Mouse (Mus musculus) MEL (cell line): ENCODE measurements around the gene Gm37240.

ENCODE experiments used
- CTCF ChIP-seq, 3 experiments: IDR thresholded peaks in 2 of 3; conservative IDR thresholded peaks in 1 of 3; 2 replicates each; pipeline ENCODE4 v1.5.1; 2011 to 2012; ENCODE audit warnings: low read length in 3 of 3, low read depth in 2 of 3, mild to moderate bottlenecking in 2 of 3, improper control_type of control experiment in 1 of 3, inconsistent platforms in 1 of 3, mixed read lengths in 1 of 3, moderate library complexity in 1 of 3; ENCODE audit not compliant: control insufficient read depth in 1 of 3, insufficient read depth in 1 of 3, poor library complexity in 1 of 3, severe bottlenecking in 1 of 3
- EP300 ChIP-seq, 2 experiments: IDR thresholded peaks; 2 replicates each; pipeline ENCODE4 v1.6.1; 2011; ENCODE audit warnings: improper control_type of control experiment in 2 of 2, low read length in 2 of 2, low read depth in 1 of 2, mild to moderate bottlenecking in 1 of 2
- GABPA ChIP-seq: IDR thresholded peaks from 2 replicates; pipeline ENCODE4 v1.6.1; 2012; ENCODE audit warnings: low read depth, mild to moderate bottlenecking, inconsistent platforms, low read length, improper control_type of control experiment, moderate library complexity
- JUND ChIP-seq: IDR thresholded peaks from 2 replicates; pipeline ENCODE4 v1.6.1; 2011; ENCODE audit warnings: low read depth, mild to moderate bottlenecking, improper control_type of control experiment, low read length
- MAFK ChIP-seq: IDR thresholded peaks from 2 replicates; pipeline ENCODE4 v1.6.1; 2011; ENCODE audit warnings: low read depth, mild to moderate bottlenecking, low read length, improper control_type of control experiment, borderline replicate concordance
- NRF1 ChIP-seq: IDR thresholded peaks from 2 replicates; pipeline ENCODE4 v1.6.1; 2014; ENCODE audit warnings: low read depth, mild to moderate bottlenecking, inconsistent platforms, low read length, improper control_type of control experiment, moderate library complexity; ENCODE audit not compliant: poor library complexity, insufficient read depth, severe bottlenecking
- POLR2A ChIP-seq, 2 experiments: IDR thresholded peaks; 2 replicates each; pipeline ENCODE4 v1.6.1; 2011 to 2012; ENCODE audit warnings: low read length in 2 of 2, mild to moderate bottlenecking in 2 of 2, control low read depth in 1 of 2, improper control_type of control experiment in 1 of 2, low read depth in 1 of 2, moderate library complexity in 1 of 2; ENCODE audit not compliant: control insufficient read depth in 1 of 2, insufficient read depth in 1 of 2, poor library complexity in 1 of 2
- RCOR1 ChIP-seq: IDR thresholded peaks from 2 replicates; pipeline ENCODE4 v1.6.1; 2012; ENCODE audit warnings: low read depth, mild to moderate bottlenecking, inconsistent platforms, low read length, improper control_type of control experiment
- SIN3A ChIP-seq: IDR thresholded peaks from 2 replicates; pipeline ENCODE4 v1.6.1; 2012; ENCODE audit warnings: low read length, improper control_type of control experiment, inconsistent platforms
- USF1 ChIP-seq: IDR thresholded peaks from 2 replicates; pipeline ENCODE4 v1.6.1; 2014; ENCODE audit warnings: low read depth, mild to moderate bottlenecking, inconsistent platforms, low read length, improper control_type of control experiment, moderate library complexity

DNA sequence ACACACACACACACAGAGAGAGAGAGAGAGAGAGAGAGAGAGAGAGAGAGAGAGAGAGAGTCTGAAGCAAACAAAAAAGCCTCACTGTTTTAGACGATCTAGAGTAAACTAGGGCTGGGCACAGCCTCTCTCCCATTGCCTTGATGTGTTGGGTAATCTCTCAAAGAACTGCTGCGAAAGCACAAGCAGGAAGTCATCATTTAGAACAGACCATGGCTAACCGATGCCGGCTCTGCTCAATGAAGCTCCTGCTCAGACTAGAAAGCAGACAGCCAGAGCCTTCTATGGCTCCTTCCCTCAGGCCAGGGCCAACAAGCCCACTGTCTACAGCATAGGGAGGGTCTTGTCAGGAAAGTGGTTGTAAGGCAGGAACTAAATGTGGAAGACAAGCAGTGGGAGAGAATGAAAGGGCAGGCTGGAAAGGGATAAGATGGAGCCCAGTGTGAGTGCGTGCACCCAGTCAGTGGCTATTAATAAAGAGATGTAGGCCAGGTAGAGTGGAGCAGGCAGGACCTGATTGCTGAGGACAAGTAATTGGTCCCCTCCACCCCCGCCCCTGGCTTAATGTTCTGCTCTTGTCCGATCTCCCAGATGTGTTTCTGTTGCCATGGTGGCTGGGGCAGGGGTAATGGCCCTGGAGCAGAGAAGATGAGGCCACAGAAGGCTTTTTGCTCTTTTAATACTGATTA, 1200.4 kb downstream of the Gm37240 start:
- no peak for TF ChIP-seq EP300 (IDR thresholded peaks at IDR 0.05; ENCODE audit: low read depth in 1 of 2, low read length in 2 of 2)
- TF ChIP-seq JUND, result no peak
- TF ChIP-seq USF1, result no peak
- no peak for TF ChIP-seq SIN3A
- TF ChIP-seq RCOR1, result no peak
- no peak for TF ChIP-seq NRF1
- TF ChIP-seq CTCF (IDR thresholded peaks at IDR 0.05 in 2 of 3, conservative IDR thresholded peaks at IDR 0.05 in 1 of 3; ENCODE audit: control insufficient read depth in 1 of 3, insufficient read depth in 1 of 3, low read depth in 2 of 3, low read length in 3 of 3, poor library complexity in 1 of 3, severe bottlenecking in 1 of 3), result no peak
- no peak for TF ChIP-seq MAFK
- TF ChIP-seq GABPA, result no peak
- TF ChIP-seq POLR2A (IDR thresholded peaks at IDR 0.05; ENCODE audit: control insufficient read depth in 1 of 2, insufficient read depth in 1 of 2, low read depth in 1 of 2, low read length in 2 of 2, poor library complexity in 1 of 2), result no peak
